Mouse (Mus musculus) midbrain, embryonic 11.5 days (tissue): ENCODE results near the gene Pex5l. TPM values are rescaled to one million over a fixed set of nuclear protein-coding genes. Genes with fewer than 3 reads are reported as not detected.

Experiments used
- ATAC-seq: fragments of 200-750 bp; cut with Nextera tagmentation; 2 replicates; pipeline ENCODE4 v1.8.0; 2017; ENCODE audit warnings: moderate TSS enrichment, moderate library complexity; ENCODE audit not compliant: low FRiP score
- DNase-seq: peaks from one replicate; pipeline ENCODE4 v3.0.0; 2015; ENCODE audit warnings: low spot score; ENCODE audit errors: missing footprints
- H3K27ac ChIP-seq: fragments of 300-500 bp; sonication (generic); 2 replicates; pipeline ENCODE4 v1.5.1; 2014; ENCODE audit warnings: low read depth, low read length
- H3K27me3 ChIP-seq: fragments of 300-500 bp; sonication (generic); 2 replicates; pipeline ENCODE4 v1.6.1; 2014; ENCODE audit warnings: mild to moderate bottlenecking, low read length, moderate library complexity, mixed read lengths; ENCODE audit not compliant: control insufficient read depth, insufficient read depth
- H3K36me3 ChIP-seq: fragments of 300-500 bp; sonication (generic); 2 replicates; pipeline ENCODE4 v1.6.1; 2014; ENCODE audit warnings: mild to moderate bottlenecking, low read length, moderate library complexity, mixed read lengths; ENCODE audit not compliant: control insufficient read depth, insufficient read depth
- H3K4me1 ChIP-seq: fragments of 300-500 bp; sonication (generic); 2 replicates; pipeline ENCODE4 v1.6.1; 2014; ENCODE audit warnings: low read length; ENCODE audit not compliant: control insufficient read depth, insufficient read depth
- H3K4me2 ChIP-seq: fragments of 300-500 bp; sonication (generic); 2 replicates; pipeline ENCODE4 v1.6.1; 2014; ENCODE audit warnings: mild to moderate bottlenecking, moderate library complexity
- H3K4me3 ChIP-seq: fragments of 300-500 bp; sonication (generic); 2 replicates; pipeline ENCODE4 v1.5.1; 2014; ENCODE audit warnings: low read depth, low read length
- H3K9ac ChIP-seq: fragments of 300-500 bp; sonication (generic); 2 replicates; pipeline ENCODE4 v1.6.1; 2014; ENCODE audit warnings: low read length
- H3K9me3 ChIP-seq: fragments of 300-500 bp; sonication (generic); 2 replicates; pipeline ENCODE4 v1.6.1; 2016; ENCODE audit warnings: low read length; ENCODE audit not compliant: control insufficient read depth
- WGBS: fragments of 180-500 bp; shearing (Covaris S2); extraction: QIAGEN DNeasy Blood & Tissue Kit; methylation state at CpG from one replicate; pipeline ENCODE4 v1.1.7; 2014; 5-methylcytosine and 5-hydroxymethylcytosine counted together
- polyA plus RNA-seq: library from polyadenylated mRNA; unstranded; fragments of >200 nt; fragmentation: Nextera tagmentation; extraction: Ambion mirVana; gene quantifications from 2 replicates; pipeline ENCODE4 v1.2.1, GENCODE M21; 2014

Pex5l gene
- polyA plus RNA-seq, 1 experiment from 2014 or later = 1.9 TPM

DNA sequence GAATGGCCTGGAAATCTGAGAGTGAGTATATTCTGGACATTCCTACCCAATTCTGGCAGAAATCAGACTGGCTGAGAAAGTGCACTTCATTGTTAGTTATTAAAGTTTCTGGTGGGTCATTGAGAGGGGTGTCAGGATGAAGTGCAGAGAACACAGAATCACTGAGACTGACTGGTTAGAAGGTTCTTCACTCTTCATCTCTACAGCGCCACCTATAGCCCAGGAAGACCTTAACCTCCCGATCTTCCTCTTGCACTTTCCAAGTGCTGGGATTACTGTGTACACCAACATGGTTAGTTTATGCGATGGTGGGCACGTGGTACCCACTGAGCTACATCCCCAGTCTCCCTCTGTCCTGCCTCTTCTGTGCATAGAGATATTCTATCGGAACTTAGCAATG is 195.6 kb downstream of the Pex5l start:
- Histone ChIP-seq H3K4me1 (no peaks in the 10 kb centered on the region), H3K4me3 (no peak overlapping the region), H3K36me3 (no peaks in the 10 kb centered on the region), H3K9me3 (no peaks in the 10 kb centered on the region), H3K9ac (no peak overlapping the region), H3K27me3 (no peaks in the 10 kb centered on the region), H3K4me2 (no peak overlapping the region), H3K27ac (no peak overlapping the region)
- WGBS = 87% methylated on average over 5 of the region's 5 CpGs
- DNase-seq (no peak), ATAC-seq (no peak)

DNA sequence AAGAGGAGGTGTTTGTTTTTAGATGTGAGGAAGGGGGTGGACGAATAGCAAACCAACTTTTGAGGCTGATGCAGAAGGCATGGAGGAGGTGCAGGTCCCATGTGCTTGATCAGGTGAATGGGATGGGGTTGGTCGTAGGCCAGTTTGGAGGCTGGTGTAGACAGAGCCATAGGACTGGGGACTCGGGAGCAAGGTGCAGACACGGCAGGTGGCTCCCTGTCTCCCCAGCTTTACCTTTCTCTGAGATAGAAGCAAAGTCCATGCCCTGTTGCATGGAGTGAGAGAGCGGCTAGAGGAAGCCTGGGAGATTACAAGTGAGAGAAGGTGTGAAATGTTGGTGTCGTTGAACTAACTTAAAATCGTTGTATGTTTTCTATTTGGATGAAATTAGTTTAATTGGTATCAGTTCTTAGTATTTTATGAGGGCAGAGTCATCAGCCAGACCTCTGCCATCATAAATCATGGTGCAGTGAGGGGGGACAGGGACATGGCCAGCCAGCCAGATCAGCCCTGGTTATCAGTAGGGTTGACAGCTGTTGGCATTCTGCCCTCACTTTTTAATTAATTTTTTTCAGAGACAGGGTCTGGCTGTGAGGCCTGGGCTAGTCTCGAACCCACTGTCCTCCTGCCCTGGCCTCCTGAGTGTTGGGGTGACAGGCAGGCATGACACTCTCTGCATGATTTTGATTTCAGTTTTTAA is 203.1 kb downstream of the Pex5l start:
- H3K36me3 ChIP-seq = no peaks in the 10 kb centered on the region
- no peak overlapping the region for H3K27ac ChIP-seq
- 80% methylated on average over 8 of the region's 8 CpGs for WGBS
- no peak for DNase-seq
- H3K4me2 ChIP-seq = no peak overlapping the region
- H3K9ac ChIP-seq = no peak overlapping the region
- H3K9me3 ChIP-seq = no peaks in the 10 kb centered on the region
- ATAC-seq = no peak
- H3K4me3 ChIP-seq = no peak overlapping the region
- no peaks in the 10 kb centered on the region for H3K4me1 ChIP-seq
- no peaks in the 10 kb centered on the region for H3K27me3 ChIP-seq

DNA sequence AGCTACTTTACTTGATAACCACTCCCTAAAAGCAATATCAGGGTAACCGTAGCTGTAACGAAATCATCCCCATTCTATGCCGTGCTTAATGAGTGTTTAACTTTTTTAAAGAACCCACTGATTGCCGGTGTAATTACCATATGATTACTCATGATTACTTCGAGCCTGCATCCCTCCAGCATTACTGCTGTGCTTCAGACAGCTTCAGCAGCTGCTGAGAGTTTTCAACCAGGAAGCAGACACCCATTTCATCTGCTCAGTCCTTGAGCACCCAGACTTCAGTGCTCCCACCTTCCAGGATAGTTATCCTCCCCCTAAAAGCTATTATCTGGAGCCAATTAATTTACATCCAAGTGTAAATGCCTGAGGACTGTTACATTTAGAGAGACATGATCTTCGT is 218.9 kb downstream of the Pex5l start:
- ATAC-seq (no peak), DNase-seq (no peak)
- Histone ChIP-seq H3K27ac (no peak overlapping the region), H3K27me3 (no peaks in the 10 kb centered on the region), H3K4me3 (no peak overlapping the region), H3K4me1 (no peaks in the 10 kb centered on the region), H3K36me3 (peaks cover 7% of the 10 kb centered on the region), H3K9ac (no peak overlapping the region), H3K9me3 (no peaks in the 10 kb centered on the region), H3K4me2 (no peak overlapping the region)
- 93% methylated on average over 6 of the region's 6 CpGs for WGBS

DNA sequence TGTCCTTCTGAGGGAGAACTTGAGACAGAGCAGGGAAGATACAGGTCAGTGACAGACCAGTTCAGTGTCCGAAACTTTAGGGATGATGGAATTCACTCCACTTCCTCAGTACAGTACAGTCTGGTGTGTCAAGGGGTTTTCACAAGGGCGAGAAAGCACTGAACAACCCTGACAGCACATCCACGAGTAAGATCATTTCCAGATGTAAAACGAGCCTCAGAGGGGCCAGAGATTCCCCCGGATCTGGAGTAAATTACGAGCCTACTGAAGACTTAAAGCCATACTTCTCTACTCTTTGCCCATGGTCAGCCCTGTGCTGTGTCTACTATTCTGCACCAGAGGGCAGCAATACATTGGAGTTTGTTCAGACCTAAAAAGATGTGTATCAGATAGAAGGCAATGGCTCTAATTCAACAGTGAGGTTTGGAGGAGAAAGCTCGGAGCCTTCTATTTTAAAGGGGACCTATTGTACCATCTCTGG is 232.9 kb downstream of the Pex5l start:
- H3K27me3 ChIP-seq = no peaks in the 10 kb centered on the region
- DNase-seq (peak; percentile 83), ATAC-seq (no peak)
- no peak overlapping the region for H3K27ac ChIP-seq
- no peaks in the 10 kb centered on the region; the same call in none of the 2 replicates for H3K36me3 ChIP-seq
- no peaks in the 10 kb centered on the region for H3K9me3 ChIP-seq
- 73% methylated on average over 7 of the region's 7 CpGs for WGBS
- H3K4me3 ChIP-seq = no peak overlapping the region
- H3K4me2 ChIP-seq = no peak overlapping the region
- H3K4me1 ChIP-seq = no peaks in the 10 kb centered on the region
- no peak overlapping the region for H3K9ac ChIP-seq

DNA sequence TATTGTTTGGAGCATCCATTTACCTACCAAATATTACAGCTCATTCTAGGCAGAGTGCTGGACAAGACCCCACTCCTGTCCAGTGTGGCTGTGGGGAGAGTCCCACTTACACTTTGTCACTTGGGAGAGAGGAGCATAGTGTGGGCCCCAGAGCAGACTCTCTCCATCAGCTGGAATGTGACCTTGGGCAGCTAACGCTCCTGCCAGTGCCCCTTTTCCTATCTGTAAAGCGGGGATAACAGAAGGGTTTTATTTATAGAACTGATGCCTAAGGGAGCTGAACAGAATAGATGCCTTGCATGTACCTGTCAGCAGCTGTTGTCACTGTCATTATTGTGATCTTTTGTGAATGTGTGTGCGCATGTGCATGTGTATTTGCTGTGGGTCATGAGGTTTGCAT is 234.6 kb downstream of the Pex5l start:
- ATAC-seq = no peak
- 81% methylated on average over 3 of the region's 3 CpGs for WGBS

DNA sequence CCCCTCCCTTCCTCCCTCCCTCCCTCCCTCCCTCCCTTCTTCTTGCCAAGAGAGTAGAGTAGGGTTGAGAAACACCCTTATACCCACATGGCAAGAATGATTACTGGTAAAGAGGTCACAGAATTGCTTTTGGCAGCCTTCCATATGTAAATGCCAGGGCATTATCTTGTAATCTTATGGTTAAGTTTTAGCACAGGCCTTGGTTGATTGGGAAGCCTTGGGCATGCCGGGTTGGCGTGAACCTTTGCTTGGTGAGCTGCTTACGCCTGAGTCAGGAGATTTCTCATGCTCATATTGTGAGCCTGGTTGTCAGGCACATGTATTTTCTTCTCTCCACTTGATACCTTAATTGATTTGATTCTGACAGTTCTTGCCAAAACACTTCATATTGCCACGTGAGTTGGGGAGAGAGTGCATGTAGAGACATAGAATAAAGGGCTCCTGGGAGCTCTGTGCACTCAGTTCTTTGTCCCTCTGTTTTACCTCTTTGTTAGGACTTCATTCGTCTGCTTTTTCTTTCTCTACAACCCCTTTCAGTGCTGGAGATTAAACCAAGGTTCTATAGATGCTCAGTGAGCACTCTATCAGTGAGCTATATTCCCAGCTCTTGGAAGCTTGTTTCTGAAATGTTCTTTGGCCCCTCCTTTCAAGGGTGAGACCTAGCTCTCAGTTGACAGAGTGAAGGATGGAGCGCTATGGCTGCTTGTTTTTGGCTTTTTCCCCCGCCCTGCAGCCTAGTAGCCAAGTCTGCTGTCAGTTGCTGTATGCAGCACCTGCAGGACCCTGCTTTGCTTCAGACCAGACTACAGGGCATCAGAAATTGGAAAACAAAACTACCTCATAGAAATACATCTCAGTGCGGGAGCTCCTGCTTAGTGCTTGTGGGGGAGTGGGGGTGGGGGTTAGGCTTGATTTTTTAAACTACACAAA is 236.9 kb downstream of the Pex5l start:
- no peak overlapping the region for H3K4me2 ChIP-seq
- H3K4me3 ChIP-seq = no peak overlapping the region
- no peak for ATAC-seq
- no peak overlapping the region for H3K27ac ChIP-seq
- H3K27me3 ChIP-seq = no peaks in the 10 kb centered on the region
- no peaks in the 10 kb centered on the region for H3K9me3 ChIP-seq
- H3K36me3 ChIP-seq = no peaks in the 10 kb centered on the region; the same call in 1 of the 2 replicates
- DNase-seq = no peak
- no peaks in the 10 kb centered on the region; the same call in 1 of the 2 replicates for H3K4me1 ChIP-seq
- no peak overlapping the region for H3K9ac ChIP-seq
- WGBS = 70% methylated on average over 8 of the region's 8 CpGs

More for the DNA sequence above, 234.6 kb downstream of the Pex5l start:
- no peak overlapping the region for H3K4me3 ChIP-seq
- no peaks in the 10 kb centered on the region for H3K36me3 ChIP-seq
- no peaks in the 10 kb centered on the region for H3K9me3 ChIP-seq
- DNase-seq = no peak
- H3K9ac ChIP-seq = no peak overlapping the region
- no peak overlapping the region for H3K27ac ChIP-seq
- H3K4me1 ChIP-seq = no peaks in the 10 kb centered on the region; the same call in 1 of the 2 replicates
- no peak overlapping the region for H3K4me2 ChIP-seq
- H3K27me3 ChIP-seq = no peaks in the 10 kb centered on the region

DNA sequence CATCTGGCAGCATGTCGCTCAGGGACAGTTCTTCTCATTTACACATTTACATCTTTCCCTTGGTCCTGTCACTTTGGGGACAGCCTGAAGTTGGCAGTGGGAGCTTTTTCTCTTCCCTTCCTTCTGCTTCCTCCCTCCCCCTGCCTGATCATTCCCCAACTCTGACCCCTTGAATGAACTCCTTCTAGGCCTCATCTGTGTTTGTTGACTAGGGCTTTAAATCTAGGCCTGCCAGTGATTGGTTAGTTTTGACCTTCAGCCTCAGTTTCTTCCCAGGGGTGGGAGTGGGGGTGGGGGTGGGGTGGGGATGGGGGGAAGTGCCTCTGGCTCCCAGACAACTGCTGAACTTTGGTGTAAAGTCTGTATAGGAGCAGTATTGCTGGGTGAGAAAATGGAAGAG is 238.4 kb downstream of the Pex5l start:
- DNase-seq (no peak), ATAC-seq (0 out of 2 replicates have a peak, but pooled peaks have one; percentile 9)
- no peak overlapping the region for H3K4me3 ChIP-seq
- no peak overlapping the region for H3K27ac ChIP-seq
- no peaks in the 10 kb centered on the region; the same call in 1 of the 2 replicates for H3K4me1 ChIP-seq
- no peaks in the 10 kb centered on the region for H3K9me3 ChIP-seq
- no peaks in the 10 kb centered on the region; the same call in 1 of the 2 replicates for H3K36me3 ChIP-seq
- no peaks in the 10 kb centered on the region for H3K27me3 ChIP-seq
- H3K9ac ChIP-seq = no peak overlapping the region
- 60% methylated on average over 1 of the region's 1 CpGs for WGBS
- H3K4me2 ChIP-seq = no peak overlapping the region

DNA sequence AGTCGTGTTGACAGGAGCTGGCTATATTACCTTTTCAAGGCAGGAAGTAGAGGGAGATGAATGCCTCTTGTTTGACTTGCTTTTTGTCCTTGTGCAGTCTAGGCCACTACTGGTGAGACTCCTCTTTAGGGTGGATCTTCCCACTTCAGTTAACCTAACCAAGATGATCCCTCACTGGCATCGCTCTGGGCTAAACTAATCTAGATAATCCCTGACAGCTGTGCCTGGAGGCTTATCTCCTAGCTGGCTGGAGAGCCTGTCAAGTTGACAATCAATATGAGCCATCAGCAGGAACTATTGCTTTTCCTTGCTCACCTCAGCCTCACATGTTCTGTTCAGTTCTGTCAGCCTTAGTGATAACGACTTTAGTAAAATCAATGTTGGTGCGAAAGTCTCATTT is 239.6 kb downstream of the Pex5l start:
- no peak for DNase-seq
- Histone ChIP-seq H3K4me3 (no peak overlapping the region), H3K9me3 (no peaks in the 10 kb centered on the region), H3K27me3 (no peaks in the 10 kb centered on the region), H3K36me3 (no peaks in the 10 kb centered on the region; the same call in 1 of the 2 replicates), H3K9ac (no peak overlapping the region), H3K4me2 (no peak overlapping the region), H3K4me1 (no peaks in the 10 kb centered on the region; the same call in 1 of the 2 replicates), H3K27ac (no peak overlapping the region)
- ATAC-seq = peak; percentile 52; the same call in 1 of the 2 replicates
- WGBS = 39% methylated on average over 4 of the region's 4 CpGs
